Mouse (Mus musculus) kidney, embryonic 16.5 days (tissue): ENCODE data around the gene Kat2a. TPM values are rescaled to one million over a fixed set of nuclear protein-coding genes. Genes with fewer than 3 reads are reported as not detected.

Experiments
- ATAC-seq: fragments of 200-750 bp; cut with Nextera tagmentation; 2 replicates; pipeline ENCODE4 v1.8.0; 2017; ENCODE audit warnings: moderate TSS enrichment; ENCODE audit not compliant: low FRiP score, low TSS enrichment
- H3K27ac ChIP-seq: fragments of 300-500 bp; sonication (generic); 2 replicates; pipeline ENCODE4 v1.5.1; 2014; ENCODE audit warnings: low read length
- H3K27me3 ChIP-seq: fragments of 300-500 bp; sonication (generic); 2 replicates; pipeline ENCODE4 v1.6.1; 2014; ENCODE audit warnings: low read length, control low read depth, mixed read lengths; ENCODE audit not compliant: insufficient read depth
- H3K36me3 ChIP-seq: fragments of 300-500 bp; sonication (generic); 2 replicates; pipeline ENCODE4 v1.6.1; 2014; ENCODE audit warnings: low read length, control low read depth, mixed read lengths; ENCODE audit not compliant: insufficient read depth
- H3K4me1 ChIP-seq: fragments of 300-500 bp; sonication (generic); 2 replicates; pipeline ENCODE4 v1.6.1; 2014; ENCODE audit warnings: low read length, control low read depth, mixed read lengths; ENCODE audit not compliant: insufficient read depth
- H3K4me2 ChIP-seq: fragments of 300-500 bp; sonication (generic); replicated peaks from 2 replicates; pipeline ENCODE4 v1.6.1; 2014; ENCODE audit warnings: low read depth, low read length
- H3K4me3 ChIP-seq: fragments of 300-500 bp; sonication (generic); 2 replicates; pipeline ENCODE4 v1.5.1; 2014; ENCODE audit warnings: mild to moderate bottlenecking, low read length
- H3K9ac ChIP-seq: fragments of 300-500 bp; sonication (generic); replicated peaks from 2 replicates; pipeline ENCODE4 v1.6.1; 2014; ENCODE audit warnings: low read length
- H3K9me3 ChIP-seq: fragments of 300-500 bp; sonication (generic); 2 replicates; pipeline ENCODE4 v1.6.1; 2016; ENCODE audit warnings: low read length, control low read depth
- WGBS: fragments of 180-500 bp; shearing (Covaris S2); extraction: QIAGEN DNeasy Blood & Tissue Kit; methylation state at CpG from one replicate; pipeline ENCODE4 v1.1.7; 2014; 5-methylcytosine and 5-hydroxymethylcytosine counted together
- polyA plus RNA-seq: library from polyadenylated mRNA; unstranded; fragments of >200 nt; fragmentation: Nextera tagmentation; extraction: Ambion mirVana; gene quantifications from 2 replicates; pipeline ENCODE4 v1.2.1, GENCODE M21; 2015

Gene Kat2a
- polyA plus RNA-seq, 1 experiment from 2014 or later, result 62.4 TPM

DNA sequence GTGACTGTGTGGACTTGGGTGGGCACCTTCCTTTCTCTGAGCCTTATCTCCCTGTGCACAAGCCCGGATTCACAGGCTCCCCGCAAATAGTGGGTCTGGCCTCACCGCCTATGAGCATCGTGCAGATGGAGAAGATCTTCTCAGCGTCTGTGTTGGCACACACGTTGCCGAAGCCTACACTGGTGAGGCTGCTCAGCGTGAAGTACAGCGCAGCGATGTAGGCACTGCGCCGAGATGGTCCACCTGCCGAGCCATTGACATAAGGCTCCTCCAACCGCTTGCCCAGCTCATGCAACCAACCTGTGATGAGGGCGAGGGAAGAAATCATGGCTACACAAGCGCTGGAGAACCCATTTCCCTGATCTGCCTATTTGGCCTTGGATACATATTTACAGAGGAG, 37.9 kb upstream of the Kat2a start:
- Histone ChIP-seq H3K4me3 (no peak overlapping the region), H3K9me3 (no peaks in the 10 kb centered on the region), H3K4me2 (no peak overlapping the region), H3K4me1 (peaks cover 6% of the 10 kb centered on the region; the same call in 1 of the 2 replicates), H3K27me3 (0 out of 2 replicates have a peak, but pooled peaks cover 10% of the 10 kb centered on the region), H3K36me3 (no peaks in the 10 kb centered on the region), H3K9ac (no peak overlapping the region), H3K27ac (no peak overlapping the region)
- no peak for ATAC-seq
- WGBS, result 90% methylated on average over 16 of the region's 16 CpGs

DNA sequence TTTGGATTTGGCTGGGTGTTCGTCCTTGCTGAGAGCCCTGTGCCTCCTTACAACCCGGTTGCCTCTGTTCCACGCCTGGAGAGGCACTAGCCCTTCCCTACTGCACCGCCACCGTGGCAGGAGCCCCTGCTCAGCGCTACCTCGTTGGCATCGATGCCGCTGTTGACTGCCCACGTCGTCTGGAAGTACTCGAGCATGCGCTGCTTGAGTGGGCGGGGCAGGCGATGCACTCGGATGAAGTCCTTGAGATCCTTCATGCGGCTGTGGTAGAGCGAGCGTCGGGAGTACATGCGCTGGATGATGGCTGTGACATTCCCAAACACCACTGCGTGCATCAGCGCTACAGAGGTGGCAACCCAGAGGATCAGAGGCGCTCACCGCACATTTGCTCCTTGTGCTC, 37.2 kb upstream of the Kat2a start:
- WGBS, result 44% methylated on average over 25 of the region's 25 CpGs
- Histone ChIP-seq H3K9ac (no peak overlapping the region), H3K27me3 (0 out of 2 replicates have a peak, but pooled peaks cover 10% of the 10 kb centered on the region), H3K36me3 (no peaks in the 10 kb centered on the region), H3K27ac (no peak overlapping the region), H3K4me2 (no peak overlapping the region), H3K4me1 (peaks cover 6% of the 10 kb centered on the region; the same call in 1 of the 2 replicates), H3K9me3 (no peaks in the 10 kb centered on the region), H3K4me3 (no peak overlapping the region)
- no peak for ATAC-seq

DNA sequence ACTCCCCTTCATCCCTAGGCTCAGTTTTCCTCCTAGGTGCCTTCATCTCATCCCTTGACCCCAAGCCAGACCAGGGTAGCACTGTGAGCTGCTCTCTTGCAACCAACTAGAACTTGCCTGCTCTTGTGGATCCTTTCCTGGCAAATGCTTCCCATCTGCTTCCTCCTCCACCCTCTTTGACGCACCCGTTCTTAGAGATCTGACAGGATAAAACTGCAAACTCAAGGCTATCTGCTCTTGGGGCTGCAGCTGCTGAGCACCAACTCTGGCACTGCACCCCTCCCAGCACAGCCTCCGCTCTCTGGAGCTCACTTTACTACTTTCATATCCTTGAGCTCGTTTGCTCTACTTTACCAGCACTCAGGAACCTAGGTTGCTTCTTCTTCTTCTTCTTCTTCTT, 36.4 kb upstream of the Kat2a start:
- H3K4me3 ChIP-seq, result no peak overlapping the region
- H3K9ac ChIP-seq, result no peak overlapping the region
- no peaks in the 10 kb centered on the region for H3K9me3 ChIP-seq
- 72% methylated on average over 4 of the region's 4 CpGs for WGBS
- no peaks in the 10 kb centered on the region for H3K36me3 ChIP-seq
- no peak overlapping the region for H3K4me2 ChIP-seq
- no peak overlapping the region for H3K27ac ChIP-seq
- peaks cover 6% of the 10 kb centered on the region; the same call in 1 of the 2 replicates for H3K4me1 ChIP-seq
- H3K27me3 ChIP-seq, result 0 out of 2 replicates have a peak, but pooled peaks cover 10% of the 10 kb centered on the region
- no peak for ATAC-seq

DNA sequence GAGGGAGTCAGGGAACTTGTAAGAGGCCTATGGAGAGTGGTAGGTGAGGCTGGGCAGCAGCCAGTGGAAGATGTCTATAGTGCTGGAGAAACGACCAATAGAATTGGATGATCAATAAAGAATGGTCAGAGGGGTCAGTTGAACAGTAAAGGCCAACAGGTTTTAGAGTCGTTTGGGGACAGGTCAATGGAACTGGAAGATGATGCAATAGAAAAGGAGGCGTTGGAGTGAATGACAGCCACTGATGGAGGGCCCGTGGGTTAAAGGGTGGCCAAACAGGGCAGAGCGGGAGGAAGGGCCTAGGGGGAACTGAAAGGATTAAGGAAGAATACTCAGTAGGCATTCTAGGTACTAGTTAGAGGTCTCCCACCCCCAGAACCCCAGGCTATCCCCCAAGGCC, 34.8 kb upstream of the Kat2a start:
- Histone ChIP-seq H3K9ac (no peak overlapping the region), H3K4me2 (no peak overlapping the region), H3K4me1 (peaks cover 2% of the 10 kb centered on the region; the same call in 1 of the 2 replicates), H3K9me3 (no peaks in the 10 kb centered on the region), H3K27me3 (0 out of 2 replicates have a peak, but pooled peaks cover 10% of the 10 kb centered on the region), H3K27ac (no peak overlapping the region), H3K4me3 (no peak overlapping the region), H3K36me3 (no peaks in the 10 kb centered on the region)
- no peak for ATAC-seq
- 57% methylated on average over 5 of the region's 5 CpGs for WGBS

DNA sequence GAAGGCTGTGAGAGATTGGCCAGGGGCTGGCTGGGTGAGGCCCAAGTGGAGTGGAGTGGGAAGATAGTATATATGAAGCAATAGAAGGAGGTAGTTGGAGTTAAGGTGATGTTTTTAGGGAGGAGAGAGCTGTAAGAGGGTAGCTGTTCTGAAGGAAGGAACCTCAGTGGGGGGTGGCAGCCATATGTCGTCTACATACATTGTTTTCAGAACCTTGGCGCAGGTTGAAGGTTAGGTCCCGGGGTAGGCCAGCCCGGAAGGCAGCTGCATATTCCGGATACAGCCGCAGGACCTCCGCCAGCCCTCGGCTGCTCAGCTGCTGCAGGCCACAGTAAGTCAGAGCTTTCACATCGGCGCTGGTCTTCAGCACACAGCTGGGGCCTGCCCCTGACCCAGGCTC, 34.3 kb upstream of the Kat2a start:
- H3K4me3 ChIP-seq, result no peak overlapping the region
- no peaks in the 10 kb centered on the region for H3K4me1 ChIP-seq
- H3K9ac ChIP-seq, result no peak overlapping the region
- 75% methylated on average over 10 of the region's 10 CpGs for WGBS
- H3K9me3 ChIP-seq, result no peaks in the 10 kb centered on the region
- 0 out of 2 replicates have a peak, but pooled peaks cover 10% of the 10 kb centered on the region for H3K27me3 ChIP-seq
- no peak overlapping the region for H3K4me2 ChIP-seq
- no peaks in the 10 kb centered on the region for H3K36me3 ChIP-seq
- H3K27ac ChIP-seq, result no peak overlapping the region
- no peak for ATAC-seq

DNA sequence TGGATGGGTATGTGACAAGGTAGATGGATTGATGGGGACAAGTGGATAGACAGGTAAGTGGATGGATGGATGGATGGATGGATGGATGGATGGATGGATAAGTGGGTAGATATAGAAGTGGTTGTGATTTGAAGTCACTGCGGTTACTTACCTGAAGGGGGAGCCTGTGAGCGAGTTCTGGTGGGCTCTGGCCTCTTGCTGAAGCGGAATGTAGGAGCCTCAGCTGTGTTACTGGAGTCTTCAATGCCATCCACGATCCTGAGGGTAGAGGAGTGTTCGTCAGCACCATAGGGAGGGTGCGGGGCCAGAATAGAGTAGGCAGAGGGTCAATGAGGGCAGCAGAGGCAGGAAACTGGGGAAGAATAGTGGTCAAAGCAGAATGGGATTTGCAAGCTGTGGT, 32.8 kb upstream of the Kat2a start:
- Histone ChIP-seq H3K27me3 (0 out of 2 replicates have a peak, but pooled peaks cover 10% of the 10 kb centered on the region), H3K9ac (no peak overlapping the region), H3K9me3 (no peaks in the 10 kb centered on the region), H3K4me2 (no peak overlapping the region), H3K4me1 (no peaks in the 10 kb centered on the region), H3K27ac (no peak overlapping the region), H3K36me3 (no peaks in the 10 kb centered on the region), H3K4me3 (no peak overlapping the region)
- 16% methylated on average over 6 of the region's 6 CpGs for WGBS
- 0 out of 2 replicates have a peak, but pooled peaks have one; percentile 44 for ATAC-seq

DNA sequence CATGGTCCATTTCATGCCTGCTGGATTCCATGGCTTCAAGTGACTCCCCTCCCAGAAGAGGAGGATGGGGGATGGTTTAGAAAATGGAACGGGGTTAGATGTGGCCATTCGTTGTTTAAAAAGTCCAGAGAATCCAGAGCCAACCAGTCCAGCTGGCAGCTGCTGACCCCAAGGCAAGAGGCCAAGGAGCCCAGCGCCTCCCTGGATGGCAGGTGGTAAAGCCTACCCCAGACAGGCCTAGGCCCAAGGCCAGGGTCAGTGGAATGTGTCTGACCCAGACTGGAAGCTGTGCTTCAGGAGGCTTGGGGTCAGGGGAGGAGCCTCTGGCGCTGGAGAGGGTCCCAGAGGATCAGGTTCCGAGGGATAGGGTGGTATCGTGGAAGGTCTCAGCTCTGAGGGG, 29.1 kb upstream of the Kat2a start:
- Histone ChIP-seq H3K27me3 (no peaks in the 10 kb centered on the region), H3K27ac (no peak overlapping the region), H3K36me3 (no peaks in the 10 kb centered on the region), H3K9ac (no peak overlapping the region), H3K9me3 (no peaks in the 10 kb centered on the region), H3K4me1 (peaks cover 10% of the 10 kb centered on the region), H3K4me2 (no peak overlapping the region), H3K4me3 (no peak overlapping the region)
- ATAC-seq, result no peak
- 55% methylated on average over 6 of the region's 6 CpGs for WGBS

DNA sequence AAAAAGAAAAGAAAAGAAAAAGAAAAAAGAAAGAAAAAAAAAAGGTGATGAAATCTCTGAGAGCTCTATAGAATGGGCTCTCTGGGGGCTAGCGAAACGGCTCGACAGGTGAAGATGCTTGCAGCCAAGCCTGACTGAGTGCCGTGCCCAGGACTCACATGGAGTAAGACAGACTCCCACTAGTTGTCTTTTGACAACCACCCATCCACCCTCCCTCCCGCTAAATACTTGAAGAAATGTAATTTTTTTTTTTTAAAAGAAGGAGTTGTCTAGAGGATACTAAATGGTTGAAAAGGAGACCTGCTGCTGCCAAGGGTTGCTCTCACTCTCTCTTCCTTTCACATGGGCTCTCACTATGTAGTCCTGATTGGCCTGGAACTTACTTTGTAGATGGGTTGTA, 26.5 kb upstream of the Kat2a start:
- 17% methylated on average over 5 of the region's 5 CpGs for WGBS
- no peak for ATAC-seq
- Histone ChIP-seq H3K9me3 (no peaks in the 10 kb centered on the region), H3K27ac (no peak overlapping the region), H3K27me3 (no peaks in the 10 kb centered on the region), H3K4me1 (peaks cover 18% of the 10 kb centered on the region), H3K4me3 (peak overlapping the region; percentile 99), H3K9ac (no peak overlapping the region), H3K36me3 (no peaks in the 10 kb centered on the region), H3K4me2 (peak overlapping the region; percentile 72)

DNA sequence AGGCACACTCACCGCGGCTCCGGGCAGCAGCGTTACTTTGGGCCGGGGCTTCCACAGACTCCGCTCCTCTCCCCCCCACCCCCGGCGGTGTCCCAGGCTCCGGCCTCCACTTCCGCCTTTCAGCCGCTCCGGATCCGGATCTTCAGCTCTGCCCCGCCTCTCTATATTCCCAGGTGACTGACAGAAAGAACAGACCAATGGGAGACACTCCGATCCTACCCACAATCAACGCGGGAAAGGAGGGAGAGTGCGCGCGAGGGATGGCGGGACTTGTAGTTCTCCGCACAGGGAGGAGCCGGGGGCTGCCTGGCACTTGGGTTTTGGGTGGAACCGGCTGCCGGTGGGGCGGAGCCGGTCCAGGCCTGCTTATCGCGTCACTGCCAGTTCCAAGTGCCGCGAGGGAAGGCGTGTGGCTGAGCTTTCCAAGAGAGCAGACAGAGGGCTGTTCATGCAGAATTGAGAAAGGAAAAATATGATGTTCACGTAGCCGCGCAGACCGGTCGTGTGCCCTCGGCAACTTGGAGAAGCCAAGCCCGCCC, 25.9 kb upstream of the Kat2a start, which contains the start of gene Rab5c:
Gene Rab5c (minus strand): TSS at position 150 of the 539 bp plus-strand sequence.
- H3K9me3 ChIP-seq, result no peaks in the 10 kb centered on the region
- H3K9ac ChIP-seq, result peak within 1 kb of the TSS; percentile 96
- peak within 1 kb of the TSS; percentile 99 for H3K4me3 ChIP-seq
- peak; percentile 99 for ATAC-seq
- peaks cover 18% of the 10 kb centered on the region for H3K4me1 ChIP-seq
- no peaks in the 10 kb centered on the region for H3K27me3 ChIP-seq
- 0 out of 2 replicates have a peak within 1 kb of the TSS, but pooled peaks have one; percentile 40 for H3K27ac ChIP-seq
- H3K4me2 ChIP-seq, result peak within 1 kb of the TSS; percentile 72
- no peaks in the 10 kb centered on the region for H3K36me3 ChIP-seq
- under 1% methylated on average over 39 of the region's 39 CpGs for WGBS

DNA sequence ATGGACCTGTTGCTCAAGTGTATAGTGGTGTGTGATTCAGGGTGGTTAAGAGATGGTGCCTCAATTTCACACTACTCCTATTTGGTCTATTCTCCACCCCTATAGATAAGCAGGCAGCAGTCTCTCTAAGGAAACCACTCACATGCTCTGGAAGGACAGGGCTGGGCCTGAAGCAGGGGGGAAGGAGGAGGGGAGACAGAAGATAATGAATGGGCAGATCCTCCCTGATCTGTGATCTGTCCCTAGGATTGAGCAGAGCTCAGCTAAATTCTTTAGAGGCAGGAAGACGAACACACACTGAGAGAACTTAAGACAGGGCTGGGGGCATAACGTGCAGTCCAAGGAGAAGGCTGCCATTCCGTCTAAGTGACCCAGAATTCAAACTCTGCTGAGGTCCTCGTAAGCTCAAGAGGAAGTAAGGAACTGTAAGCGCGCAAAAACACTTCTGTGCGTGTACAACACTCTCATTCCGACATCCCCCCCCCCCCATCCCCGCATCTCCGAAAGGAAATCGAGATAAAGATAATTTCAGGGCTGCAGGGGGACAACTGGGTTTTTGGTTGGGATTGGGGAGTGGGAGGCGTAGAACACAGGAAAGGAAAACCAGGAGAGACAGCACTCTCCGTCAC, 25.0 kb upstream of the Kat2a start:
- H3K4me2 ChIP-seq, result peak overlapping the region; percentile 70
- ATAC-seq, result no peak
- H3K27me3 ChIP-seq, result no peaks in the 10 kb centered on the region
- no peaks in the 10 kb centered on the region for H3K36me3 ChIP-seq
- WGBS, result under 1% methylated on average over 13 of the region's 13 CpGs
- H3K27ac ChIP-seq, result 0 out of 2 replicates have a peak overlapping the region, but pooled peaks have one; percentile 25
- peak overlapping the region; percentile 96 for H3K9ac ChIP-seq
- peaks cover 18% of the 10 kb centered on the region for H3K4me1 ChIP-seq
- H3K4me3 ChIP-seq, result peak overlapping the region; percentile 99
- H3K9me3 ChIP-seq, result no peaks in the 10 kb centered on the region
